Mouse (Mus musculus) large intestine, adult 2 months (tissue): ENCODE results near the gene Pigk. TPM values are rescaled to one million over a fixed set of nuclear protein-coding genes. Genes with fewer than 3 reads are reported as not detected.

Experiments used
- DNase-seq: peaks from one replicate; pipeline ENCODE4 v3.0.0-alpha.2; 2012; ENCODE audit warnings: low read depth, low spot score
- WGBS: fragments of 180-500 bp; shearing (Covaris S2); methylation state at CpG from one replicate; pipeline ENCODE4 v1.1.7; 2018; 5-methylcytosine and 5-hydroxymethylcytosine counted together
- polyA plus RNA-seq: library from polyadenylated mRNA; depleted of rRNA; stranded (reverse); fragments of >200 nt; gene quantifications from 2 replicates; pipeline ENCODE4 v1.2.3, GENCODE M21; 2012

The Pigk gene
- polyA plus RNA-seq, 1 experiment, result 7.5 TPM

DNA sequence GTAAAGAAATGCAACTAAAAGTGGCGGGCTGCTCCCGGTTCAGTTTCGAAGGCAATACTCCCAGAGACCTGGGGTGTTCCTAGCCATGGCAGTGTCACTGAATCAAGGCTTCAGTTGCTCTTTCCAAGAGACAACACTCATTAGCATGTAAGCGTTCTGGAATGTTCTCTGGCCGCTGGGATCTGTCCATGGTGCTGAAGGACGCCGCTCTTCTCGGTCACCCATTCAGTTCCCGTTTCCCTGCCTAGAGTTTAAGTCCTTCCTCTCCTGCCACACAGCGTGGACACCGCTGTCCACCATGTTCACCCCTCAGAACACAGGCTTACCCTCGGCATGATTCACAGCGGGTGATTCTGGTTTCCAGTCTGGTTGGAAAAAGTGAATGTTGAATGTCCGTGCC, 107.3 kb downstream of the Pigk start:
- DNase-seq, result no peak
- WGBS, result 47% methylated on average over 14 of the region's 14 CpGs

DNA sequence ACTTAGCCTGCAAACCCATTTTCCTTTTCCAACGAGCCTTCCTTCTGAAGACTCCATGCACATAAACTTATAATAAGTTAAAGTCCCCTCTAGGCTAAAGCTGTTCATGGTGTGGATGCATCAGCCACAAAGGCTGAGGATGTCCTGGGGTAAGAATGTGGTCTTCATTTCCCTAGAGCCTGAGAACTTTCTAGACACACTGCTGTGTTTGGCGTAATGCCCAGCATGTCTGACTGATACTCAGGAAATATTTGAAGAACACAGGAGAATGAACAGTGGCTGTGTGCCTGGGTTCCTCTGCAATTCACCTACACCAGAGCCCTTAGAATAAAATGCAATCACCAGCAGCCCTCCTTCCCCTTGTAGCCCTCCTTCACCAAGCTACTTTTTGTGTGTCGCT, 117.5 kb downstream of the Pigk start:
- DNase-seq, result no peak
- WGBS, result 72% methylated on average over 3 of the region's 3 CpGs

DNA sequence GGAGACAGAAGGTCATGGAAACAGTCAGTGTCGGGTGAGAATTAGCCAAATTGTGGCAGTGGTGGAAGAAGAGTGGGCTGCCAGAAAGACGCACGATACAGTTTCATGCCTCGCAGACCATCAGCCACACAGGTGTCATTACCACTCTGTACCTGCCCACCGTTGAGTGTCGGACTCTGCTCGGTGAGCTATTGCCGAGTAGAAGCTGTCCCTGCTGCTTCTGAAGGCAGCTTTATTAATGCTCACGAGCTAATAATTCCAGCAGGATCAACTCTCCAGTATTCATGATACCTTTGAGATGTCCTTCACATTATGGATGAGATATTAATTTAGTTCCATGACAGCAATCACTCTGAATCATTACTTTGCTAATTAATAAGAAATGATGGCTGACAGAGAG, 118.1 kb downstream of the Pigk start:
- WGBS, result 87% methylated on average over 9 of the region's 9 CpGs
- no peak for DNase-seq

DNA sequence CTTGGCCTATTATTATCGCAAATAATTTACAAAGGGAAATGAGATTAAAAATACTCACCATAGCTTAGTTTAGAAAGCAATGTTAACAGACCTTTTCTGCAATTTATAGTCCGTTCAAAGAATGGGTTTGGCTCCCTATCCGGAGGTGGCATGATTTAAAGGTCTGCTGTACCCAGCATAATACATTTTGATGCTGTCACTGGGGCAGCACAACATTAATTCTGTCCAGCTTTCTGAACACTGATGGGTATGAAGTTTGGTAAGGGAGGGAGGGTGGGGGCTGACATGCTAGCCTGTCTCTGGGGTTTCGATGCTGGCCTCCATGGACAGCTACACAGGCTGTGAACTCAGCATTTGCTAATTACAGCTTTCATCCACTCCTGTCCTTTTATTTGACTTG, 118.5 kb downstream of the Pigk start:
- 87% methylated on average over 4 of the region's 4 CpGs for WGBS
- no peak for DNase-seq

DNA sequence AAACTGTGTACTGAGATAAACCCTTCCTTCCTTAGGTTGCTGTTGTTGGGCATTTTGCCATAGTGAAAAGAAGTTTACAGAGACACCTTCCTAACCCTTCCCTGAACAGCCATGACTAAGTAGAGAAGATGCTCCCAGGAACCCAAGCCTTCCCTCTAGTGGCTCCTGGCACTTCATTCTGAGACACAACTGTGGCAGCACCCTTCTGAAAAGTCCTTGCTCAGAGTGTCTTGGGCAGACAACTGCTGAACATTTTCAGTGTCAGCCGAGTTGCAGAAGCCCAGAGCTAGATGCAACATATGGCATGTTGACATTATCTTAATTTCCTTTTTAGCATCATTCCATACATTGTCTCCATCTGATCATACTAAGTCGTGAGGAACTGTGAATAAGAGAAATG, 123.5 kb downstream of the Pigk start:
- 56% methylated on average over 2 of the region's 2 CpGs for WGBS
- DNase-seq, result no peak

DNA sequence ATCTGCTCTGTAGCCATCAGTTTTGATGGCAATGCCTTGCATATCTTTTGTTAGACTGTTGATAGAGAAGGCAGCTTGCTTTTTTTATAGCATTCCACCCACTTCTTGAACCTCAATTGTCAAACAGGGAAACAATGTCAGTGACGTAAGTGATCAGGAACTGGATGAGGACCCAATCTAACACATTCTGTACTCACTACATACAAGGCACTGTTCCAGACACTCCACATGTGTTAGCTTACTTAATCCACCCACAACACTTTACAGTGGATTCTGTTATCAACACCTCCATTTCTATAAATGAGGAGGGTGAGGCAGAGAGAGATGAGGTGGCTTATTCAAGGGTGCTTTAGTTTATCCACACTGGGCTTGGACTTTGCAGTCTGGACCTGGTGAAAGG, 124.0 kb downstream of the Pigk start:
- WGBS, result 74% methylated on average over 1 of the region's 1 CpGs
- no peak for DNase-seq

DNA sequence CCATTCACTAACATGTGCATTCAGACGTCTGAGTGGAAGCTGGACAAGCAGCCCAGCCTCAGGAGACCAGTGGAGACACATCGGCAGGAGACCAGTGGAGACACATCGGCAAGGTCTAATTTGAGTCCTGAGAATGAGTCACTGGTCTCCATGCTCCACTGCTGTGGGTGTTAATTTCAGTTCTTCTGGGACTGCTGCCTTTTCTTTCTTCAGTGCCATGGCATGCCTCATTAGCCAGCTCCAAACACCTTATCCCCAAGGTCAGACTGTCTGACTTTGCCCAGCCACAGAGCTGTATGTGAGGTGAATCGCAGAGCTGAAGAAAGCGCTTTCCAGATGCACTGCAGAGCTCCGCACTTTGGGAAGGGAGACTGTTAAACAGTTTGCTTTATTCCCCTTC, 127.4 kb downstream of the Pigk start:
- 82% methylated on average over 6 of the region's 6 CpGs for WGBS
- DNase-seq, result no peak

DNA sequence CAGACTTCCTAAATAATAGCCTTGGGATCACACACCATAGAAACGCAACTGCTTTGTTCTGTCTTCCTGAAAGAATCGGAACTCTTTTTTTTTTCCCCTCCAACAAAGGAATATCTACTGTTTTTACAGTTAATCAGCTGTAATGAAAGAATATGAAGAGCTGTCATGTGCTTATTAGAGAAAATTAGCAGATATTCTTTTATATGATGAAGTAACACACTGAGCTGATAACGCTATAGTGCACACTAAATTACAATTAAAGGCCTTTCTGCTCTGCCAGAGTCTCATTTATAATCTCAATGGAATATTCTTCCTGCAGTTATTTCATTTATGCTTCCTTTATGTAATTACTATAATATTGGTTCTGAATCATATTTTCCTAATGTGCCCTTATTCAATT, 128.7 kb downstream of the Pigk start:
- no peak for DNase-seq
- 83% methylated on average over 3 of the region's 3 CpGs for WGBS

- no peak for DNase-seq
These were observed 130.0 kb downstream of the Pigk start for GRCm38 (mm10) chr3:152843925-152844324.

GRCm38 (mm10) chr3:152855006-152855614, 141.2 kb downstream of the Pigk start:
- DNase-seq, result no peak
- 58% methylated on average over 12 of the region's 12 CpGs for WGBS

- no peak for DNase-seq
- 66% methylated on average over 10 of the region's 10 CpGs for WGBS
These were observed 142.2 kb downstream of the Pigk start for GRCm38 (mm10) chr3:152856095-152856494.

GRCm38 (mm10) chr3:152861450-152861849, 147.6 kb downstream of the Pigk start:
- DNase-seq, result no peak
- 47% methylated on average over 4 of the region's 4 CpGs for WGBS

GRCm38 (mm10) chr3:152861978-152862377, 148.1 kb downstream of the Pigk start:
- no peak for DNase-seq
- WGBS, result 52% methylated on average over 1 of the region's 1 CpGs

- 83% methylated on average over 21 of the region's 22 CpGs for WGBS
These were observed 152.4 kb downstream of the Pigk start for GRCm38 (mm10) chr3:152866035-152866965.

DNA sequence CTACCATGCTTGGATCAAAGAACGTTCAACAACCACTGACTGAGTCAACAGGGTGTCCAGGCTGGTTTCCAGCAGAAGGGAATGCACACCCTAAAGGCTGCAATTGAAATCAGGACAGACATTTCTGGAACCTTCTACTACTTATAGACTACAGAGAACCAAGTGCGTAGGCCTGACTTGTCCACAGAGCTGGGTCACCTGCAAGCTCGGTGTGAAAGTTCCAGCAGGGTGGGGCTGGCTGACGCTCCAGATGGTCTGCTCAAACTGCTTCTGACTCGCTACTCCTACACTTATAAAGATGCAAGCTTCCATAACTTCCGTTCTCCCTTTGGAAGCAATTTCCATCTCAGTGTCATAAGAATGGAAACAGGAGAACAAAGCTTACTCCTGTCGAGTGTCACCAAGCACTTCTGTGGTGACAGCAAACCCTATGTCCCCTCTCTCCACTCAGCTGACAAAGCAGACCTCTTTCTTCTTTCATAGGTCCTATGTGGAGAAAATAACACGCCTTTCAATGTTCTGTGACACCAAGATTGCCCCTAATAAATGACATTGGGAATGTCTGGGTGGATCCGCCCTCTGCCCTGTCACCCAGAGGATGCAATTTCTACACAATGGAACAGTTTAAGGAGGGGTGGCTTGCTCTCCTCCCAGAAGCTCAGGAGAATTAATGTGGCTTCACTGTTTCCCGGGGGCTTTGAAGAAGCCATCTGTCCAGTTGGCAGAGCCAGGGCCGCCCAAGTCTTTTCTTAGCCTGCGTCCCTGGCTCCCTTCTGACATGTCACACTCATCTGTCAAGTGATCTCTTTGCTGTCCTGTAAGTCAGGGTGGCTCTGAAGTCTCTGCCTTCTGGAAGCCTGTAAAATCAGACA, 154.0 kb downstream of the Pigk start:
- no peak for DNase-seq
- 64% methylated on average over 12 of the region's 12 CpGs for WGBS

More at GRCm38 (mm10) chr3:152866035-152866965, 152.4 kb downstream of the Pigk start:
- DNase-seq, result no peak

DNA sequence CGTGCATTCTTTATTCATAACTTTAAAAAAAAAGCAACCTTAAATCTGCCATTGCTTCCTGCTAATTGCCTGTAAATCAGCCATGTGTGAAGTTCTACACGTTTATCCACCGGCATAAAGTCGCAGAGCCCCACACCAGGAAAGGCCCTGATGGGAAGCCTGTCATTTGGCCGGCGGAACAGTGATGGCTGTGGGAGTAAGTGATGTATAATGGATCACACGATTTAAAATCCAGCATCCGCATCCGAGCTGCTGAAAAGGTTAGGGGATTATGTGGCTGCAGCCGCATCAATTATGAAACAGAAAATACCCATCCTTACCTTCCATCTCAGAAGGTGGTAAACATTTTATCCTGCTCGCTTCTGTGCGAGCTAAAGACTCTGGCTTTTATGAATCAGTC, 158.2 kb downstream of the Pigk start:
- 89% methylated on average over 12 of the region's 12 CpGs for WGBS
- DNase-seq, result no peak

DNA sequence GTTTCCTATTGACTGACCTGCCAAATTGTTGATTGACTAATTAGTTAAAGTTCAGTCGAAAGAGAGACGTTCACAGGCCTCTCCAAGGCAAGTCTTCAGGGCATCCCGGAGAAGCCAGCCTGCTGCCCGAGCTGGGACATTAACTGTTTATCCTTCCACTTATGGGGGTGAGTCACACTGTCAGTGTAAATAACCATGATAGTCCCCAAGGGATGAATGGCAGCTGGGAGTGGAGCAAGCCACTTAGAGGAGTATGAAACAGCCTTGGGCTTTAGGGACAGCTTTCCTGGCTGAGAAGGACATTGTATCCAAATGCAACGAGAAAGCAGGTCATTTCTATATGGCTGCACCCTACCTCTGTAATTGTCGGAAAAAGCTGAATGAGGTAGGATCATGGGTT, 158.7 kb downstream of the Pigk start:
- WGBS, result 46% methylated on average over 6 of the region's 6 CpGs
- no peak for DNase-seq

DNA sequence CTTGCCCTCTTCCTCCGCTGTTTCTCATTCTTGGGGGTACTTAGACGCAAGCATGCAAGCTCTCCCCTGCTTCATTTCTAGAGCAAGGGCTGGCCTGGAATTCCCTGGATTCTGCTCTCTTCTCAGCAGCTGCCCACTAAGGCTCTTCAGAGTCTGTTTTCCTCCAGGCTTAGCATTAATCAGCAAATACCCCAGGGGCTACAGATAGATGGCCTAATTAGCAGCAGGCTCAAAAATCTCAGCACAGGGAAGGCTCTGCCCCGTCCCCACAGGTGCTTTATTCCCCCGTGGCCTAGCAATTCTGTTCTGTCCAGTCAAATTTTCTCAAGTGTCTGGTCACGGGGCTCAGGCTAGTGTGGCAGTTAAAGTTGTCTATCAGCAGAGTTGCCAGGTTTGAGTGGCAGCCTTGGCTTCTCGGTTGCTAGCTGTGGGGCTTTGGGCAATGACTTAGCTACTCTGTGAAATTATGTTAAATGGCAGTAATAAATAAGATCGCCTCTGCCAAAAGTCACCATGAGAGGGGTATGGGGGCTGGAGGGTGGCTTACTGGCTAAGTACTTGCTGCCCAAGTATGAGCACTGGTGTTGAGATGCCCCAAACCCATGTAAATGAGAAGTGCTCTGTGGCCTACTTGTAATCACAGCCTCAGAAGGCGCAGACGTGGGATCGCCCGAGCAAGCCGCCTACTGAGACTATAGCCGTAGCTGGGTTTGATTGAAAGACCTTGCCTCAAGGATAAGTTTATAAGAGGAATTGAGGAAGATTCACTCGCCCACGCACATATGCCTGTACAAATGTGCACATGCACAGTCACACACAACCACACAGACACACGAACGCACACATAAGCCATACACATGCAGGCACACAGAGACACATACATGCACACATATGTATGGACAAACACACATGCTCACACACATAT, 160.8 kb downstream of the Pigk start:
- WGBS, result 93% methylated on average over 17 of the region's 17 CpGs
- DNase-seq, result no peak

DNA sequence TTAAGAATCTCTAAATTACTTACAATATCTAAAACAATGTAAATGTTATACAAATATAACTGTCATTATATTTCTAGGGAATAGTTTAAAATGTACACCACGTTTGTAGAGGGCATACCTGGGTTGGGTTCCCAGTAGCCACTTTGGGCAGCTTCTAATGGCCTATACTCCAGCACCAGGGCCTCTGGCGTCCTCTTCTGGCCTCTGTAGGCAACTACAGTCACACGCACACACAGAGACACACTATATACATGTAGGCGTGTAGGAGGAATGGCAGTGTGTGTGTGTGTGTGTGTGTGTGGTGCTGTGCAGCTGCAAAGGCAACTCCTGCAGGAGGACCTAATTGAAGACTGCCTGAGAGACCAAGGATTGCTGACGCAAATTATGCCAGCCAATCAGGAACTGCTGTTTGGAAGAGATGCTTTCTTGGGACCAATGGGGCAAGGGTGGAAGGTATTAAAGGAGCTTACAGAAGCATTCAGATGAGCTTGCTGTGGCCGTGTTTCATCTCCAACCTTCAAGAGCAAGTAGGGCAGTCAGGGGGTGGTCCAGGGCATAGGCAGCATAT, 161.9 kb downstream of the Pigk start:
- WGBS, result 81% methylated on average over 6 of the region's 6 CpGs
- no peak for DNase-seq
